Mouse (Mus musculus) heart, embryonic 15.5 days (tissue): ENCODE results near the gene Gins1. TPM values are rescaled to one million over a fixed set of nuclear protein-coding genes. Genes with fewer than 3 reads are reported as not detected.
"Not testable (repeated sequence)": the region's sequence is repeated elsewhere in the genome, so short reads cannot be mapped to it uniquely, and the experiment has no call there.

Experiments used
- ATAC-seq: fragments of 200-750 bp; cut with Nextera tagmentation; replicated peaks from 2 replicates; pipeline ENCODE4 v1.8.0; 2017; ENCODE audit warnings: low read depth, moderate TSS enrichment; ENCODE audit not compliant: insufficient number of reproducible peaks, insufficient read depth, low FRiP score
- H3K27ac ChIP-seq: fragments of 300-500 bp; sonication (generic); 2 replicates; pipeline ENCODE4 v1.5.1; 2015; ENCODE audit warnings: mild to moderate bottlenecking, inconsistent platforms
- H3K27me3 ChIP-seq: fragments of 300-500 bp; sonication (generic); 2 replicates; pipeline ENCODE4 v1.6.1; 2015; ENCODE audit warnings: inconsistent platforms
- H3K36me3 ChIP-seq: fragments of 300-500 bp; sonication (generic); 2 replicates; pipeline ENCODE4 v1.6.1; 2015; ENCODE audit warnings: mild to moderate bottlenecking, inconsistent platforms
- H3K4me1 ChIP-seq: fragments of 300-500 bp; sonication (generic); replicated peaks from 2 replicates; pipeline ENCODE4 v1.6.1; 2015; ENCODE audit warnings: inconsistent platforms
- H3K4me2 ChIP-seq: fragments of 300-500 bp; sonication (generic); 2 replicates; pipeline ENCODE4 v1.6.1; 2015; ENCODE audit warnings: inconsistent platforms, mild to moderate bottlenecking, moderate library complexity
- H3K4me3 ChIP-seq: fragments of 300-500 bp; sonication (generic); 2 replicates; pipeline ENCODE4 v1.5.1; 2015; ENCODE audit warnings: mild to moderate bottlenecking, inconsistent platforms
- H3K9ac ChIP-seq: fragments of 300-500 bp; sonication (generic); 2 replicates; pipeline ENCODE4 v1.6.1; 2015; ENCODE audit warnings: mild to moderate bottlenecking, inconsistent platforms
- H3K9me3 ChIP-seq: fragments of 300-500 bp; sonication (generic); replicated peaks from 2 replicates; pipeline ENCODE4 v1.6.1; 2016; ENCODE audit warnings: inconsistent platforms
- WGBS: fragments of 180-500 bp; shearing (Covaris S2); methylation state at CpG from one replicate; pipeline ENCODE4 v1.1.7; 2015; ENCODE audit warnings: mixed read lengths; 5-methylcytosine and 5-hydroxymethylcytosine counted together
- polyA plus RNA-seq: library from polyadenylated mRNA; unstranded; fragments of >200 nt; fragmentation: Nextera tagmentation; extraction: Ambion mirVana; gene quantifications from 2 replicates; pipeline ENCODE4 v1.2.1, GENCODE M21; 2015

The Gins1 gene
- polyA plus RNA-seq, 1 experiment from 2014 or later = 21.8 TPM

DNA sequence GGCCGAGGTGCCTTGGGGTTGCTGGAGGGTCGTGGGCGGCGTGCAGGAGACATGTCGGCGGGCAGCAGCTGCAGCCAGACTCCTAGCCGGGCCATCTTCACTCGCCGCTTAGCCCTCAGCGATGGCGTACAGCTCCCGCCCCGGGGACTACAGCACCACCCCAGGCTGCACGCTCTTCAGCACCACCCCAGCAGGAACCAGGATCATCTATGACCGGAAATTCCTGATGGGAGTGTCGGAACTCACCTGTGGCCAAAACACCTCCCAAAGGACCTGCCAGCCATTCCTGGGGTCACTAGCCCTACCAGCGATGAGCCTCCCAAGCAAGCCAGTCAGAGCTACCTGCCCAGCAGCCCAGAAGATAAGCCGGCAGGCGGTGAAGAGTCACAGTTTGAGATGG lies 28.3 kb downstream of the Gins1 start:
- ATAC-seq = no peak
- WGBS = 78% methylated on average over 19 of the region's 19 CpGs
- no peak overlapping the region for H3K9ac ChIP-seq
- H3K27me3 ChIP-seq = no peaks in the 10 kb centered on the region
- no peaks in the 10 kb centered on the region for H3K9me3 ChIP-seq
- no peak overlapping the region for H3K4me2 ChIP-seq
- no peaks in the 10 kb centered on the region; the same call in 1 of the 2 replicates for H3K36me3 ChIP-seq
- no peak overlapping the region for H3K4me3 ChIP-seq
- H3K27ac ChIP-seq = no peak overlapping the region
- H3K4me1 ChIP-seq = no peaks in the 10 kb centered on the region

DNA sequence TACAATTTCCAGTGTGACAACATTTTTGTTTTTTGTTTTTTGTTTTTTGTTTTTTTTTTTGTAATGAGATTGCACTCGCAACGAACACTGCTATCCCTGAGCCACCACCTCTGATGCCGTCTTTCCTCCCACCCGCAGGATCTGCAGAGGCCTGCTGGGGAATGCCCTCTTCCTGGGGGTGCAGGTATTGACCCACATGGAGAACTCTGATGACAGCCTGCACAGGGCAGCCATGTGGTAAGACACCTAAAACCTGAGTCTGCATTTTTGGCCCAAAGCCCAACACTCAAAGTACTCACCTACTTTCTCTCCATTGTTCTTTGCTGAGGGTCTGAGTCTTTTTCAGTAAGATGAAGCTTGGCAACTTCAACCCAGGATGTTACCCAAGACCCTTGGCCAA lies 29.5 kb downstream of the Gins1 start:
- Histone ChIP-seq H3K4me3 (no peak overlapping the region), H3K9ac (no peak overlapping the region), H3K27me3 (no peaks in the 10 kb centered on the region), H3K9me3 (no peaks in the 10 kb centered on the region), H3K4me1 (no peaks in the 10 kb centered on the region), H3K36me3 (no peaks in the 10 kb centered on the region; the same call in 1 of the 2 replicates), H3K27ac (no peak overlapping the region), H3K4me2 (no peak overlapping the region)
- no peak for ATAC-seq
- WGBS = 92% methylated on average over 4 of the region's 4 CpGs

DNA sequence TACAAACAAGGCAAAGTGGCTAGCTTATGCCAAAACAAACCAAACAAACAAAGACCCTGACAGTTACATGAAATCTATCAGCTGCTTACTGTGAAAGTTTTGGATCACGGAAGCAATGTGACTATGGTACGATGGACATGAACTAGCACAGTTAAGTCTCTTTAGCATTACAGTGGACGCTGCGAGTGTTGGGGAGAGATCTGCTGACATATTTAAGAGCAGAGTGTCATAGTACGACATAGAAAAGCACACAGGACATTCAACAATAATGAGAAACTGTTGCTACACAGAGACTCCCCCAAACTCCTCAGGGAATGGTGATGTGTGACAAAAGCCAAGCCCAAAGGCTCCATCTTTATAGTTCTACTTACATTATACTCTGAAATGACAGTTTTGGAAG lies 38.8 kb downstream of the Gins1 start:
- H3K4me2 ChIP-seq = no peak overlapping the region
- no peaks in the 10 kb centered on the region for H3K9me3 ChIP-seq
- no peak for ATAC-seq
- no peaks in the 10 kb centered on the region for H3K4me1 ChIP-seq
- H3K27ac ChIP-seq = no peak overlapping the region
- no peaks in the 10 kb centered on the region for H3K27me3 ChIP-seq
- 78% methylated on average over 5 of the region's 5 CpGs for WGBS
- no peaks in the 10 kb centered on the region for H3K36me3 ChIP-seq
- no peak overlapping the region for H3K4me3 ChIP-seq
- no peak overlapping the region for H3K9ac ChIP-seq

DNA sequence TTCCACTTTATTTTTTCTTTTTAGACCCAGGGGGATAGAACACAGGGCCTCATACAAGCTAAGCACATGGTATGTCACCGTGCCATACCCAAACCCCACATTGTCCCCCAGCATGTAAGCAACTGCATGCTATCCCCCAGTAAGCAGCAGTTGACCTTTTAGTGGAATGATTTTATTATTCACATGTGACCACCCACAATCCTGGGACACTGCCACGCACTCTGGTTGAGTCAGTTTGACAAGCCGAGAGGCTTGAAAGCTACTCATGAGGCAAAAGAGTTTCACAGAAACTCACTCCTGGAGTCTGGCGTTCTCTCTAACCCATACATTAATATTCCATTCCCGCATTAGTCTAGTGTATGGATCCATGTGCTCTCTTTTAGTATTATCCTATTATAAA lies 42.1 kb downstream of the Gins1 start:
- not testable (repeated sequence) for H3K27ac ChIP-seq, H3K9me3 ChIP-seq, H3K4me2 ChIP-seq, ATAC-seq, H3K9ac ChIP-seq, H3K36me3 ChIP-seq, H3K27me3 ChIP-seq, H3K4me3 ChIP-seq, H3K4me1 ChIP-seq
- 91% methylated on average over 5 of the region's 5 CpGs for WGBS

DNA sequence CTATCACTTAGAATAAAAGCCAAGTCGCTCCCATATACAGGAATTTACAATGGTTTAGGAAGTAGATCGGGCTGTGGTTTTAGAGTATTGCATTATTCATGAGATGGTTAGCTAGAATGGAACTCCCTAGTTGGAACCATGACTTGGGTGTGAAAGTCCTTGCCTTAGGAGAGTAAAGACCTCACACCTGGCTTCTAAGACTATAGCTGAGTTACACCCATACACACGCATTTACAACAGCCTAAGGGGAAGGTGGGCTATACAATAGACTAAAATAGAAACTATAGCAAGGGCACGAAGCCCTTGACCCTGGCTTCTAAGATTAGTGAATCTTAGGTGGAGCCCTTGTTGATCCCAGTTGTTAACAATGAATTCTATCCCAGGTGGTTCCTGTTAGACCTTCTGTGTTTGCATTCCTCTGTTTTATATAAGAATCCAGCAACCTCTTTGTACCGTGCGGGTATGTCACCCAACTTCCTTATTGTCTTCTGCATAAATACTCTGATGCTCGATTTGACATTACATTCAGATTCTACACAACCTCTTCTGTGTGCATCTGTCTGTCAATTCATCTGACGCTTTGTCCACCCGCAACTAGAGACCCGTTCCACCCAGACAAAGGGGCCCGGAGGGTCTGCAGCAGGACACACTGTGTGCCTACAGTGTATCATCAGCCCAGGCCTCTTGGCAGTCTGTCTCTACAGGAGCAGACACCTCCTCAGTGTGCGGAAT lies 42.8 kb downstream of the Gins1 start:
- H3K4me1 ChIP-seq, H3K27me3 ChIP-seq, H3K4me3 ChIP-seq, ATAC-seq, H3K27ac ChIP-seq, H3K9ac ChIP-seq, H3K9me3 ChIP-seq, H3K4me2 ChIP-seq, H3K36me3 ChIP-seq: not testable (repeated sequence)
- 88% methylated on average over 12 of the region's 12 CpGs for WGBS

DNA sequence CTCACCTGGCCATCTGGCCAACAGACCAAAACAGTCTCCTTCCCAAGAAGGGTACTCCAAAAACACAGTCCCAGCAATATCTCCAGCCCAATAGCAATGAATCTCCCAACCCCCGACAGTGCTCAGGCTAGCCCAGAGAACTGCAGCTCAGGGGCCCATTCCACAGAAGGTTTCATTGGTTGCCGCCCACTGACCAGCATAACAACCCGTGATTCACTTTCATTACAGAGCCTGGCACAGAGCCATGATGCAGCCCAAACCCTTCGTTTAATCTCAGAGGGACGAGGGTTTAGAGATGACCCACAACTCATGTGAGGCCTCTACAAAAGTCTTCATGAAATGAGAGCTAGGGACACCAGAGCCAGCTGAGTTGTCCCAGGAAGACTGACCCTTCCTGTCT lies 43.6 kb downstream of the Gins1 start:
- Histone ChIP-seq H3K9ac (no peak overlapping the region), H3K4me3 (no peak overlapping the region), H3K27ac (no peak overlapping the region), H3K9me3 (no peaks in the 10 kb centered on the region), H3K4me1 (no peaks in the 10 kb centered on the region), H3K27me3 (no peaks in the 10 kb centered on the region), H3K36me3 (no peaks in the 10 kb centered on the region), H3K4me2 (no peak overlapping the region)
- 76% methylated on average over 5 of the region's 5 CpGs for WGBS
- ATAC-seq = no peak

DNA sequence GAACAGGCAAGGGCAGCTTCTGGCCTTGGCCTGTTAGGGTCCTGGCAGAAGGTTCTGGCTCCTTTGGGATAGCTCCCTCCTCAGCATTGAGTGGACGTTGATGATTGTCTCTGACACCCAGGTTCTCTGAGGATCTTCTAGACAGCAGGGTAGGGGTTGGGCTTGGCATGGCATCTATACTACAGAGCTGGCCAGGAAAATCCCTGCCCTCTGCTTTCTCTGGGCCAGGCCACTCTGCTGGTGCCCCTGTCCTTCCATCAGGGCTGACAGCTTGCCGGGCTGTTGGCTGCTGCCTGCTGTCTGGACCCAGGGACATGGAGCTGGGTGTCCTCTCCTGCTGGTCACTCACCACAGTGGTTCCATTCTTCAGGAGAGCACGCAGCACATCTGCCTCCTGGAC lies 44.5 kb downstream of the Gins1 start:
- Histone ChIP-seq H3K27me3 (no peaks in the 10 kb centered on the region), H3K4me1 (no peaks in the 10 kb centered on the region), H3K36me3 (no peaks in the 10 kb centered on the region), H3K9me3 (no peaks in the 10 kb centered on the region), H3K27ac (no peak overlapping the region), H3K9ac (no peak overlapping the region), H3K4me3 (no peak overlapping the region), H3K4me2 (no peak overlapping the region)
- 81% methylated on average over 3 of the region's 3 CpGs for WGBS
- ATAC-seq = no peak

DNA sequence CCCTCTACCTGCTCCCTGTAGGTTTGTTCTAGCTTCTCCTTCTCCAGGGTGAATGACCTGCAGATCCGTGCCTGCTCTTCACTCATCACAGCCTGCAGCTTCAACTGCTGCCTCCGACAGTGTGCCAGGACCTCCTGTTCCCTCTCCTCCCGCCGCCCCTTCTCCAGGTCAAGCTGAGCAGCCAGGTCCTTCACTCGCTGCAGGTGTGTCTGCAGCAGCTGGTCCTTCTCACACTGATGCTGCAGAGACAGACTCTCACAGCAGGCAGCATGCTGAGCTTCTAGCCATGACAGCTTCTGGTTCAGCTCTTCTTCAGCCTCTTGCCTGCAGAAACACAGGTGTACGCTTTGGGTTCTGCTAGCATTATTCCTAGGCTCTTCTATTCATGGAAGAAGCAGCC lies 44.9 kb downstream of the Gins1 start:
- no peak for ATAC-seq
- no peaks in the 10 kb centered on the region for H3K4me1 ChIP-seq
- 90% methylated on average over 6 of the region's 6 CpGs for WGBS
- H3K27me3 ChIP-seq = no peaks in the 10 kb centered on the region
- H3K4me3 ChIP-seq = no peak overlapping the region
- no peak overlapping the region for H3K4me2 ChIP-seq
- no peaks in the 10 kb centered on the region for H3K9me3 ChIP-seq
- H3K9ac ChIP-seq = no peak overlapping the region
- no peak overlapping the region for H3K27ac ChIP-seq
- H3K36me3 ChIP-seq = no peaks in the 10 kb centered on the region

DNA sequence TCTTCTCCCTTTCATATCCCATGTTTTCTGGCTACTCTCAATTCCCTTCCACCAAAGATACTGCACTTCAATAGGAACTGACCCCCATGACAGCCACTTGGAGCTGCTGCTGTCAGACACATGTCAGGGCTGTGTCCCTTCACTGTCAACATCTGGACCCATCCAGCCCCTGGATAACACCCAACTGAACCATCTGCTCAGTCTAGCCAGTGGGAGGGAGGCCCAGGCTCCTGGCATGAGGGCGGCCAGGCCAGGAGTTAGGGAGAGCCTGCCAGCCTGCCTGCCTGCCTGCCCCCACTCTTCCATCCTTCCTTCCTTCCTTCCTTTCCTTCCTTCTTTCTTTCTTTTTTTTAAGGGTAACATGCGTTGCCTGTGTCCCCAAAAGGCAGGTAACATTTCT lies 46.0 kb downstream of the Gins1 start:
- WGBS = 81% methylated on average over 2 of the region's 2 CpGs
- ATAC-seq = no peak

DNA sequence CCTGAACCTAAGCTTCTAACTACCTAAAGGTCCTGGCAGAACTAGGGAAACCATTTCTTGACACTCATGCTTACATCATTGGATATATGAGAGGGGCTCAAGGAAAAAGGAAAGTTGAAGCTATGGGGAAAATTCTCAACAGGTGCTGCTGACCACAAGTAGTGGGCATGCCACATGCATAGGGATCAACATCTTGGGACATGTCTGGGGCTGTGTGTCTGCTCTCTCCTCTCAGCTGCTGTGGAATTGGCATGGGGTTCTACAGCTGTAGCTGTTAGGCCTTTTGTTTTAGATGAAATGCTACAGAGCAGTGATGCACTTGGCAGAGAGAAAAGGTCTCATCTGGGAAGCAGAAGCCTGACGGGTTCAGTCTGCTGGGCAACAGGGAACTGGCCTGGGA lies 50.7 kb downstream of the Gins1 start:
- no peak overlapping the region for H3K4me3 ChIP-seq
- ATAC-seq = no peak
- H3K9ac ChIP-seq = no peak overlapping the region
- no peaks in the 10 kb centered on the region for H3K4me1 ChIP-seq
- H3K27me3 ChIP-seq = no peaks in the 10 kb centered on the region
- WGBS = 55% methylated on average over 1 of the region's 1 CpGs
- H3K9me3 ChIP-seq = no peaks in the 10 kb centered on the region
- no peak overlapping the region for H3K27ac ChIP-seq
- no peaks in the 10 kb centered on the region for H3K36me3 ChIP-seq
- no peak overlapping the region for H3K4me2 ChIP-seq

More for the DNA sequence above, 46.0 kb downstream of the Gins1 start:
- Histone ChIP-seq H3K9me3 (no peaks in the 10 kb centered on the region), H3K9ac (no peak overlapping the region), H3K27me3 (no peaks in the 10 kb centered on the region), H3K4me1 (no peaks in the 10 kb centered on the region), H3K36me3 (no peaks in the 10 kb centered on the region), H3K4me3 (no peak overlapping the region), H3K4me2 (no peak overlapping the region), H3K27ac (no peak overlapping the region)

DNA sequence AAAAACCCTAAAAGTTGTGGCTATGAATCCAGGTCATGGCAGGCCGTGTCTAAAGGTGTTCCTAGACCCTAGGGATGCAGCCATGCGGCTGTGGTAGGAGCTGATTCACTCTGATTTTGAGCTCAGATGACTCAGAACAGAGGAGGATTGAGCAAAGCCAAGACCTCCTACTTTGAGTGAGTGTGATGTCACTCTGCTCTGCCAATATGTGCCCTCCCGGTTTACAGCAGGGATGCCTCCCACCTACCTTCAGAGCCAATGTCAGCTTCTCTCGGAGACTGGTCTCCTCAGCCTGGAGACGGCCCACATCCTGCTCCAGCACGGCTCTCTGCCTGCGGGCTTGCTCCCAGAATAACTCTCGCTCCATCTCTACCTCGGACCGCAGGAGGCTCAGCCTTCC lies 54.3 kb downstream of the Gins1 start:
- ATAC-seq = no peak
- Histone ChIP-seq H3K4me3 (no peak overlapping the region), H3K36me3 (no peaks in the 10 kb centered on the region), H3K27ac (no peak overlapping the region), H3K4me2 (no peak overlapping the region), H3K27me3 (no peaks in the 10 kb centered on the region), H3K9me3 (no peaks in the 10 kb centered on the region), H3K9ac (no peak overlapping the region), H3K4me1 (no peaks in the 10 kb centered on the region)
- WGBS = 61% methylated on average over 10 of the region's 10 CpGs

DNA sequence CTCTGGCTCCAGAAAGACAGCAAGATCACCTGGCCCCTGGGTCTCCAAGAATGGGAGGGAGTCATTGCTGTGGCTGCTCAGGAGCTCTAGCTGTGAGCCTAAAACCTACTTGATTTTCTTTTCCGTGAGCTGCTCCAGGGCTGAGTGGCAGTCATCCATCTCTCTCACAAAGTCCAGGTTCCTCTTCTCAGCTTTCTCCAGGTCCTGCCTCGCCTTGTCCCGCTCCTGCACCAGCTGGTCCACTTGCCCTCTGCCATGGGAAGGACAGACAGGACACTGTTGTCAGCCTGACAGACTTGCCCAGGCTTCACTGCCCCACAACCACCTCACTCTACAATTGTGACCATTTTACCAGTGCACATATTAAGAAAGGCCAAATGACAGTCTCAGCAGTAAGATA lies 58.0 kb downstream of the Gins1 start:
- Histone ChIP-seq H3K9me3 (no peaks in the 10 kb centered on the region), H3K27me3 (no peaks in the 10 kb centered on the region), H3K27ac (no peak overlapping the region), H3K9ac (no peak overlapping the region), H3K4me2 (no peak overlapping the region), H3K4me3 (no peak overlapping the region), H3K4me1 (no peaks in the 10 kb centered on the region), H3K36me3 (no peaks in the 10 kb centered on the region)
- 80% methylated on average over 3 of the region's 3 CpGs for WGBS
- no peak for ATAC-seq
